Comparison of ENCODE assay signal across 8 mouse cellular contexts in the genomic region with DNA sequence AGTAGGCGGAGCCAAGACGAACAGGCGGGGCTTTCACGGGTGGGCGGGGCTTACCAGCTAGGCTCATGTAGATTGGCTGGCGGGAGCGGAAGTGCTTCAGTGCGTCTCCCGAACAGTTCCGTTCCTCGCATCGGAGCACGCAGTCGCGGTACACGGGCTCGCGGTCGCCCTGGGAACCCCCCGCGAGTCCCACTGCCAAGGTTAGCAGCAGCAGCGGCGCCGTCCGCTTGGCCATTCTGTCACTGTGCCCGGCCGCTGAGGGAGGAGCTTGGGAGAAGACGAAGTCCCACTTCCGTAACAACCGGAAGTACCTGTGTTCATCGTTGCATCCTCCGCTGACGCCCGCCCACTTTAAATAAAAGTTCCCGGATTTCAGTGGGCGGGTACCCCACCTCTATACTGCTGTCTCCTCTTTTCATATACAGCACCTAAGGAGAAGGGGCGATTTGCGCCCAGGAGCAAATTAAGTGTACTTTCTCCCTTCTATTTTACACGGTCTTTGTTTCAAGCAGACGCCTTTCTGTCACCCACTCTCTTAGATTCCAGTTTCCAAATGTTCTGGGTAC. TPM values are rescaled to one million over a fixed set of nuclear protein-coding genes. Genes with fewer than 3 reads are reported as not detected.
DNase-seq lines count a peak whose midpoint lies in the region; ATAC-seq and TF ChIP-seq lines count a peak whose summit lies in the region.

Gene Pgap3, minus strand, starts transcription at position 330 of the 566 bp plus-strand sequence.

- peaks cover 11% of the 10 kb centered on the region for H3K4me1 ChIP-seq in bone marrow macrophage, adult 2 months (ENCODE audit: control insufficient read depth, insufficient read depth, low read length)
- H3K4me1 ChIP-seq in embryonic fibroblast, embryonic 13.5 days (ENCODE audit: control insufficient read depth, insufficient read depth, low read length) = 0 out of 2 replicates have a peak, but pooled peaks cover 2% of the 10 kb centered on the region
- H3K4me1 ChIP-seq in heart, embryonic 10.5 days = peaks cover 34% of the 10 kb centered on the region
- peaks cover 13% of the 10 kb centered on the region; the same call in 1 of the 2 replicates for H3K4me1 ChIP-seq in kidney, embryonic 16.5 days (ENCODE audit: insufficient read depth, low read length)
- peaks cover 2% of the 10 kb centered on the region for H3K4me1 ChIP-seq in liver, adult 2 months (ENCODE audit: control insufficient read depth, insufficient read depth, low read length)

- no peaks in the 10 kb centered on the region for H3K79me2 ChIP-seq in liver, adult 2 months (ENCODE audit: control insufficient read depth, insufficient read depth, low read length)
- H3K79me2 ChIP-seq in myocyte (ENCODE audit: control insufficient read depth, insufficient read depth) = no peaks in the 10 kb centered on the region

- peak within 1 kb of the TSS; percentile 82 for H3K4me2 ChIP-seq in kidney, embryonic 16.5 days (replicated peaks; ENCODE audit: low read depth, low read length)
- peak within 1 kb of the TSS; percentile 94 for H3K4me2 ChIP-seq in myocyte (ENCODE audit: low read depth)

- H3K9ac ChIP-seq in kidney, embryonic 16.5 days (replicated peaks; ENCODE audit: low read length) = peak within 1 kb of the TSS; percentile 83
- peak within 1 kb of the TSS; percentile 82 for H3K9ac ChIP-seq in liver, adult 2 months (ENCODE audit: low read depth, low read length)

- DNase-seq in A20 (ENCODE audit: low read depth, low spot score) = peak; percentile 98
- DNase-seq in heart, embryonic 10.5 days (ENCODE audit: low spot score) = peak; percentile 96
- peak; percentile 74 for DNase-seq in liver, adult 2 months (ENCODE audit: extremely low read depth, low read depth, low spot score)
- peak; percentile 96 for DNase-seq in splenic B cell, adult 2 months (ENCODE audit: low read depth, low spot score)

- no peak for TF ChIP-seq POLR2A in bone marrow macrophage, adult 2 months (IDR thresholded peaks at IDR 0.05; ENCODE audit: borderline replicate concordance, low read depth, low read length)
- TF ChIP-seq POLR2A in embryonic fibroblast, embryonic 13.5 days (IDR thresholded peaks at IDR 0.05; ENCODE audit: low read depth, low read length) = peak; percentile 50
- TF ChIP-seq POLR2A in liver, adult 2 months (IDR thresholded peaks at IDR 0.05; ENCODE audit: extremely low read depth, insufficient read depth, low read length) = 0 out of 2 replicates have a peak, but pooled peaks have one; percentile 15
- TF ChIP-seq POLR2A in myocyte (IDR thresholded peaks at IDR 0.05; ENCODE audit: insufficient read length, low read depth) = peak; percentile 72

- under 1% methylated on average over 40 of the region's 40 CpGs for WGBS in heart, embryonic 10.5 days
- under 1% methylated on average over 40 of the region's 40 CpGs for WGBS in kidney, embryonic 16.5 days
- WGBS in liver, adult 2 months = under 1% methylated on average over 40 of the region's 40 CpGs

- no peak for TF ChIP-seq CTCF in bone marrow macrophage, adult 2 months (IDR thresholded peaks at IDR 0.05; ENCODE audit: low read depth, low read length)
- no peak for TF ChIP-seq CTCF in embryonic fibroblast, embryonic 13.5 days (IDR thresholded peaks at IDR 0.05; ENCODE audit: borderline replicate concordance, insufficient read depth, low read length)
- no peak for TF ChIP-seq CTCF in liver, adult 2 months (IDR thresholded peaks at IDR 0.05; ENCODE audit: low read depth, low read length)

- H3K27me3 ChIP-seq in heart, embryonic 10.5 days (ENCODE audit: insufficient read depth, poor library complexity, severe bottlenecking) = no peaks in the 10 kb centered on the region; the same call in 1 of the 2 replicates
- no peaks in the 10 kb centered on the region for H3K27me3 ChIP-seq in kidney, embryonic 16.5 days (ENCODE audit: insufficient read depth, low read length)
- no peaks in the 10 kb centered on the region for H3K27me3 ChIP-seq in liver, adult 2 months (ENCODE audit: control insufficient read depth, insufficient read depth, low read length)
- H3K27me3 ChIP-seq in myocyte (ENCODE audit: control insufficient read depth, insufficient read depth, insufficient read length) = no peaks in the 10 kb centered on the region
- no peaks in the 10 kb centered on the region; the same call in 1 of the 2 replicates for H3K27me3 ChIP-seq in splenic B cell, adult 2 months (ENCODE audit: control insufficient read depth, insufficient read depth, low read length, poor library complexity, severe bottlenecking)

- no peaks in the 10 kb centered on the region for H3K9me3 ChIP-seq in heart, embryonic 10.5 days
- H3K9me3 ChIP-seq in kidney, embryonic 16.5 days (ENCODE audit: low read length) = no peaks in the 10 kb centered on the region

- H3ac ChIP-seq in myocyte (ENCODE audit: control insufficient read depth, insufficient read length) = no peak within 1 kb of the TSS

- H3K27ac ChIP-seq in bone marrow macrophage, adult 2 months (ENCODE audit: insufficient read depth, low read depth, low read length) = peak within 1 kb of the TSS; percentile 89
- H3K27ac ChIP-seq in embryonic fibroblast, embryonic 13.5 days (ENCODE audit: insufficient read depth, low read length) = peak within 1 kb of the TSS; percentile 96
- H3K27ac ChIP-seq in heart, embryonic 10.5 days = peak within 1 kb of the TSS; percentile 98
- H3K27ac ChIP-seq in kidney, embryonic 16.5 days (ENCODE audit: low read length) = peak within 1 kb of the TSS; percentile 99
- peak within 1 kb of the TSS; percentile 20; the same call in 1 of the 2 replicates for H3K27ac ChIP-seq in liver, adult 2 months (replicated peaks; ENCODE audit: insufficient read depth, low read depth, low read length)

- peaks cover 11% of the 10 kb centered on the region for H3K36me3 ChIP-seq in heart, embryonic 10.5 days
- no peaks in the 10 kb centered on the region for H3K36me3 ChIP-seq in kidney, embryonic 16.5 days (ENCODE audit: insufficient read depth, low read length)
- H3K36me3 ChIP-seq in liver, adult 2 months (ENCODE audit: control insufficient read depth, insufficient read depth, low read length) = no peaks in the 10 kb centered on the region
- H3K36me3 ChIP-seq in myocyte (ENCODE audit: control insufficient read depth, insufficient read depth) = no peaks in the 10 kb centered on the region
- no peaks in the 10 kb centered on the region for H3K36me3 ChIP-seq in splenic B cell, adult 2 months (ENCODE audit: control insufficient read depth, insufficient read depth, low read length, poor library complexity, severe bottlenecking)

- peak within 1 kb of the TSS; percentile 84 for H3K4me3 ChIP-seq in bone marrow macrophage, adult 2 months (ENCODE audit: insufficient read depth, low read length)
- peak within 1 kb of the TSS; percentile 90 for H3K4me3 ChIP-seq in embryonic fibroblast, embryonic 13.5 days (ENCODE audit: insufficient read depth, low read length)
- H3K4me3 ChIP-seq in heart, embryonic 10.5 days = peak within 1 kb of the TSS; percentile 83
- H3K4me3 ChIP-seq in kidney, embryonic 16.5 days (ENCODE audit: low read length) = peak within 1 kb of the TSS; percentile 71
- H3K4me3 ChIP-seq in liver, adult 2 months (ENCODE audit: insufficient read depth, low read depth, low read length) = peak within 1 kb of the TSS; percentile 76
- peak within 1 kb of the TSS; percentile 26 for H3K4me3 ChIP-seq in myocyte

- ATAC-seq in kidney, embryonic 16.5 days (ENCODE audit: low FRiP score, low TSS enrichment) = peak; percentile 85

TF ChIP-seq in myocyte, 11 proteins besides CTCF, POLR2A, EP300 and RAD21:
- peak; percentile 70 for TF ChIP-seq E2F4 (IDR thresholded peaks at IDR 0.05; ENCODE audit: insufficient read depth)
- no peak for TF ChIP-seq USF1 (IDR thresholded peaks at IDR 0.05; ENCODE audit: low read depth)
- no peak for TF ChIP-seq MYOG (IDR thresholded peaks at IDR 0.05; ENCODE audit: control insufficient read depth in 1 of 3, insufficient read depth in 1 of 3, insufficient read length in 2 of 3, low read depth in 2 of 3)
- peak; percentile 74 for TF ChIP-seq POLR2AphosphoS2 (IDR thresholded peaks at IDR 0.05; ENCODE audit: insufficient read length, low read depth)
- TF ChIP-seq CEBPB (IDR thresholded peaks at IDR 0.05; ENCODE audit: insufficient read depth, poor library complexity, severe bottlenecking) = no peak

RNA-seq across cellular contexts. Expression of gene Pgap3, which starts in this region (rescaled TPM):
- polyA plus RNA-seq in bone marrow macrophage, adult 2 months (2012; ENCODE audit: insufficient read depth, insufficient read length, missing spikeins) = 4.6 and 6.4 TPM in 2 replicates
- polyA plus RNA-seq in embryonic fibroblast, embryonic 13.5 days (2011; ENCODE audit: insufficient read length, low read depth, missing spikeins) = 3.6 and 4.1 TPM in 2 replicates
- 15.3 and 21.3 TPM in 2 replicates for polyA plus RNA-seq in heart, embryonic 10.5 days (2016; fragmentation: Nextera tagmentation; extraction: Ambion mirVana)
- 17.6 and 22.3 TPM in 2 replicates for polyA plus RNA-seq in kidney, embryonic 16.5 days (2015; fragmentation: Nextera tagmentation; extraction: Ambion mirVana)
- 0.37 and 0.87 TPM in 2 replicates for total RNA-seq in liver, adult 2 months (2014; rRNA removed)
- 3.7 and 5.0 TPM in 2 replicates for polyA plus RNA-seq in liver, adult 2 months (2012; rRNA removed)
- polyA plus RNA-seq in myocyte (2012; fragmentation: generic; extraction: Trizol) = 8.7 TPM

Comparison
In these comparisons a context has a peak if more than half of its experiments do, and no peak if none do; other contexts are left out.
1. Peak in every context shown above with its lines: DNase-seq, ATAC-seq, H3K4me3 ChIP-seq and H3K27ac ChIP-seq.
2. H3K27ac ChIP-seq: peak in every context shown above with its lines; median percentile 99 in kidney, embryonic 16.5 days; 98 in heart, embryonic 10.5 days; 96 in embryonic fibroblast, embryonic 13.5 days; 89 in bone marrow macrophage, adult 2 months; 20 in liver, adult 2 months.
3. H3K4me3 ChIP-seq: peak in every context shown above with its lines; median percentile 90 in embryonic fibroblast, embryonic 13.5 days; 84 in bone marrow macrophage, adult 2 months; 83 in heart, embryonic 10.5 days; 76 in liver, adult 2 months; 71 in kidney, embryonic 16.5 days; 26 in myocyte.